Mouse (Mus musculus) stomach, embryonic 16.5 days (tissue): Measurements from ENCODE around the gene Tns2. TPM values are rescaled to one million over a fixed set of nuclear protein-coding genes. Genes with fewer than 3 reads are reported as not detected.

Experiments used
- ATAC-seq: fragments of 200-750 bp; cut with Nextera tagmentation; 2 replicates; pipeline ENCODE4 v1.8.0; 2017; ENCODE audit warnings: moderate number of reproducible peaks, moderate TSS enrichment; ENCODE audit not compliant: insufficient read depth, low FRiP score
- H3K27ac ChIP-seq: fragments of 300-500 bp; sonication (generic); 2 replicates; pipeline ENCODE4 v1.5.1; 2014; ENCODE audit warnings: low read length
- H3K27me3 ChIP-seq: fragments of 300-500 bp; sonication (generic); 2 replicates; pipeline ENCODE4 v1.6.1; 2014; ENCODE audit warnings: low read length, control low read depth, mixed read lengths; ENCODE audit not compliant: control insufficient read depth, insufficient read depth
- H3K36me3 ChIP-seq: fragments of 300-500 bp; sonication (generic); 2 replicates; pipeline ENCODE4 v1.6.1; 2014; ENCODE audit warnings: low read length; ENCODE audit not compliant: control insufficient read depth, insufficient read depth
- H3K4me1 ChIP-seq: fragments of 300-500 bp; sonication (generic); 2 replicates; pipeline ENCODE4 v1.6.1; 2014; ENCODE audit warnings: low read length, control low read depth, mixed read lengths; ENCODE audit not compliant: control insufficient read depth, insufficient read depth
- H3K4me2 ChIP-seq: fragments of 300-500 bp; sonication (generic); 2 replicates; pipeline ENCODE4 v1.6.1; 2014; ENCODE audit warnings: low read depth, low read length, mixed read lengths
- H3K4me3 ChIP-seq: fragments of 300-500 bp; sonication (generic); replicated peaks from 2 replicates; pipeline ENCODE4 v1.5.1; 2014; ENCODE audit warnings: mild to moderate bottlenecking, low read length
- H3K9ac ChIP-seq: fragments of 300-500 bp; sonication (generic); 2 replicates; pipeline ENCODE4 v1.6.1; 2014; ENCODE audit warnings: low read length
- H3K9me3 ChIP-seq: fragments of 300-500 bp; sonication (generic); replicated peaks from 2 replicates; pipeline ENCODE4 v1.6.1; 2016; ENCODE audit warnings: low read length, control low read depth; ENCODE audit not compliant: control insufficient read depth
- WGBS: fragments of 180-500 bp; shearing (Covaris S2); extraction: QIAGEN DNeasy Blood & Tissue Kit; methylation state at CpG from one replicate; pipeline ENCODE4 v1.1.7; 2014; 5-methylcytosine and 5-hydroxymethylcytosine counted together
- polyA plus RNA-seq: library from polyadenylated mRNA; unstranded; fragments of >200 nt; fragmentation: Nextera tagmentation; extraction: Ambion mirVana; gene quantifications from 2 replicates; pipeline ENCODE4 v1.2.1, GENCODE M21; 2015

Tns2 gene
- polyA plus RNA-seq, 1 experiment from 2014 or later, result 43.0 TPM

GRCm38 (mm10) chr15:102100996-102101671 is 921 bp downstream of the Tns2 start:
- H3K4me2 ChIP-seq, result peak overlapping the region; percentile 69
- no peaks in the 10 kb centered on the region for H3K9me3 ChIP-seq
- 12% methylated on average over 10 of the region's 10 CpGs for WGBS
- no peaks in the 10 kb centered on the region for H3K36me3 ChIP-seq
- no peaks in the 10 kb centered on the region for H3K27me3 ChIP-seq
- peaks cover 80% of the 10 kb centered on the region for H3K4me1 ChIP-seq
- peak overlapping the region; percentile 87 for H3K9ac ChIP-seq
- peak overlapping the region; percentile 64 for H3K4me3 ChIP-seq
- peak overlapping the region; percentile 98 for H3K27ac ChIP-seq
- ATAC-seq, result peak; percentile 52

- H3K9ac ChIP-seq, result peak overlapping the region; percentile 87
- 17% methylated on average over 11 of the region's 11 CpGs for WGBS
- H3K9me3 ChIP-seq, result no peaks in the 10 kb centered on the region
- H3K4me3 ChIP-seq, result peak overlapping the region; percentile 64
- no peaks in the 10 kb centered on the region for H3K36me3 ChIP-seq
- H3K4me2 ChIP-seq, result peak overlapping the region; percentile 69
- H3K27ac ChIP-seq, result peak overlapping the region; percentile 98
- peak; percentile 15; the same call in 1 of the 2 replicates for ATAC-seq
- H3K4me1 ChIP-seq, result peaks cover 87% of the 10 kb centered on the region
- no peaks in the 10 kb centered on the region for H3K27me3 ChIP-seq
Observed at GRCm38 (mm10) chr15:102101672-102102541, 1.7 kb downstream of the Tns2 start.

- ATAC-seq, result peak; percentile 22
Observed at GRCm38 (mm10) chr15:102102548-102103121, 2.4 kb downstream of the Tns2 start.

GRCm38 (mm10) chr15:102103371-102103946 is 3.2 kb downstream of the Tns2 start:
- H3K4me2 ChIP-seq, result peak overlapping the region; percentile 69
- no peaks in the 10 kb centered on the region for H3K9me3 ChIP-seq
- H3K4me1 ChIP-seq, result peaks cover 84% of the 10 kb centered on the region
- H3K4me3 ChIP-seq, result peak overlapping the region; percentile 64
- H3K27me3 ChIP-seq, result no peaks in the 10 kb centered on the region
- 10% methylated on average over 14 of the region's 14 CpGs for WGBS
- no peak for ATAC-seq
- peak overlapping the region; percentile 87 for H3K9ac ChIP-seq
- peak overlapping the region; percentile 98 for H3K27ac ChIP-seq
- H3K36me3 ChIP-seq, result no peaks in the 10 kb centered on the region

More at GRCm38 (mm10) chr15:102102548-102103121, 2.4 kb downstream of the Tns2 start:
- H3K4me2 ChIP-seq, result peak overlapping the region; percentile 69
- H3K9me3 ChIP-seq, result no peaks in the 10 kb centered on the region
- peak overlapping the region; percentile 98 for H3K27ac ChIP-seq
- no peaks in the 10 kb centered on the region for H3K36me3 ChIP-seq
- H3K4me1 ChIP-seq, result peaks cover 89% of the 10 kb centered on the region
- peak overlapping the region; percentile 64 for H3K4me3 ChIP-seq
- H3K9ac ChIP-seq, result peak overlapping the region; percentile 87
- WGBS, result 21% methylated on average over 6 of the region's 6 CpGs
- H3K27me3 ChIP-seq, result no peaks in the 10 kb centered on the region

- H3K4me2 ChIP-seq, result peak overlapping the region; percentile 69
- H3K36me3 ChIP-seq, result no peaks in the 10 kb centered on the region
- no peaks in the 10 kb centered on the region for H3K9me3 ChIP-seq
- H3K4me3 ChIP-seq, result peak overlapping the region; percentile 64
- peak overlapping the region; percentile 87 for H3K9ac ChIP-seq
- H3K27me3 ChIP-seq, result no peaks in the 10 kb centered on the region
- 23% methylated on average over 12 of the region's 12 CpGs for WGBS
- H3K27ac ChIP-seq, result peak overlapping the region; percentile 98
- H3K4me1 ChIP-seq, result peaks cover 83% of the 10 kb centered on the region
- ATAC-seq, result no peak
Observed at GRCm38 (mm10) chr15:102103947-102104555, 3.8 kb downstream of the Tns2 start.

- Histone ChIP-seq H3K27me3 (no peaks in the 10 kb centered on the region), H3K4me2 (peak overlapping the region; percentile 16; the same call in 1 of the 2 replicates), H3K4me1 (peaks cover 75% of the 10 kb centered on the region), H3K4me3 (no peak overlapping the region), H3K9me3 (no peaks in the 10 kb centered on the region), H3K36me3 (no peaks in the 10 kb centered on the region), H3K9ac (no peak overlapping the region), H3K27ac (no peak overlapping the region)
- no peak for ATAC-seq
- 31% methylated on average over 5 of the region's 5 CpGs for WGBS
Observed at GRCm38 (mm10) chr15:102105360-102105759, 5.1 kb downstream of the Tns2 start.

GRCm38 (mm10) chr15:102105764-102106730 is 5.8 kb downstream of the Tns2 start:
- Histone ChIP-seq H3K4me3 (no peak overlapping the region), H3K9ac (peak overlapping the region; percentile 16; the same call in 1 of the 2 replicates), H3K4me1 (peaks cover 73% of the 10 kb centered on the region)

More at GRCm38 (mm10) chr15:102105764-102106730, 5.8 kb downstream of the Tns2 start:
- 38% methylated on average over 18 of the region's 18 CpGs for WGBS
- no peak for ATAC-seq
- Histone ChIP-seq H3K27ac (no peak overlapping the region), H3K9me3 (no peaks in the 10 kb centered on the region), H3K36me3 (no peaks in the 10 kb centered on the region; the same call in 1 of the 2 replicates), H3K27me3 (no peaks in the 10 kb centered on the region), H3K4me2 (peak overlapping the region; percentile 51)
